Mouse (Mus musculus) activated CD4-positive, CD25-positive, alpha-beta regulatory T cell, adult 4 months (primary cell): Measurements from ENCODE around the gene Stk24. TPM values are rescaled to one million over a fixed set of nuclear protein-coding genes. Genes with fewer than 3 reads are reported as not detected.

Experiments used
- ATAC-seq: one replicate; pipeline ENCODE4 v1.8.0; 2017
- polyA plus RNA-seq, 2 experiments: library from polyadenylated mRNA; unstranded; fragments of 100-300 nt; shearing (Covaris generic); gene quantifications; one replicate each; pipeline ENCODE4 v1.2.1; 2017

Gene Stk24
- polyA plus RNA-seq, 2 experiments from 2014 or later = 50.8 to 62.0 TPM

GRCm38 (mm10) chr14:121310325-121311080 lies 69.3 kb downstream of the Stk24 start:
- ATAC-seq = peak; percentile 2

GRCm38 (mm10) chr14:121309909-121310308 lies 69.9 kb downstream of the Stk24 start:
- no peak for ATAC-seq

- ATAC-seq = no peak
Measured at GRCm38 (mm10) chr14:121305316-121306064, 74.3 kb downstream of the Stk24 start.

DNA sequence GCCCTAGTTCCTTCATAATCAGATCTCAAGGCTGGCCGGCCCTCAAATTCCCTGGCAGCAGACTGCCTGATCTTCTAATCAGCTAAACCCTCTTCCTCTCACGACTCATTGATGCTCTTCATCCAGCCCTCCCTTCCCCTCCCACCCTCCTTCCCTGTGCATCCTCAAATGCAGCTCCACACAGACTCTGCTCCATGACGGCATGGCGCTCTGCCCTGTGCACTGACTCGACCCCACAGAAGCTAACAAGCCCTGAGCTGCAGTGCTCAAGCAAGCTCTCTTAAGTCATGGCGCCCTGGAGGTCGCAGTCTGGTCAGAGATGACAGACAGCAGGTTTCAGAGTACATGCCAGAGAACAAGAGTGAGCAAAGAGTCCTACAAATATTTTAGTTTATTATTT lies 75.3 kb downstream of the Stk24 start:
- no peak for ATAC-seq

DNA sequence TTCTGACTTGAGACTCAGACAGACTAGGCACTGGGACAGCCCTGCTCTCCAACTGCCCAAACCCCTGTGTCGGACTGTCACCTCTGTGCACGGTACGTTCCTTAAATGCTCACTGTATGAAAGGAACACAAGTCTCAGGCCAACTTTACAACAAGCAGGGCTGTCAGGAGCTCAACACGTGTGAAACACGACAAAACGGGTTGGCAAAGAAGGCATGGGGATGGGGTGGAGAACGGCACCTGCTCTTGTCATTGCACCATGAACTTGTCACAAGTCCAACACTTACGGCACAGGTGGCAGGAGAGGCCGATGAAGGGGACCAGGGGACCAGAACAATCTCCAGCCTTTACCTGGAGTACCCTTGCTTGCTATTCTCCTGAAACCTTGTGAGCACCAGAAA lies 80.7 kb downstream of the Stk24 start:
- ATAC-seq = no peak

- ATAC-seq = no peak
Measured at GRCm38 (mm10) chr14:121298537-121298936, 81.3 kb downstream of the Stk24 start.

- no peak for ATAC-seq
Measured at GRCm38 (mm10) chr14:121297103-121297502, 82.7 kb downstream of the Stk24 start.

GRCm38 (mm10) chr14:121294484-121294883 lies 85.3 kb downstream of the Stk24 start:
- no peak for ATAC-seq

GRCm38 (mm10) chr14:121292391-121292790 lies 87.4 kb downstream of the Stk24 start:
- no peak for ATAC-seq

DNA sequence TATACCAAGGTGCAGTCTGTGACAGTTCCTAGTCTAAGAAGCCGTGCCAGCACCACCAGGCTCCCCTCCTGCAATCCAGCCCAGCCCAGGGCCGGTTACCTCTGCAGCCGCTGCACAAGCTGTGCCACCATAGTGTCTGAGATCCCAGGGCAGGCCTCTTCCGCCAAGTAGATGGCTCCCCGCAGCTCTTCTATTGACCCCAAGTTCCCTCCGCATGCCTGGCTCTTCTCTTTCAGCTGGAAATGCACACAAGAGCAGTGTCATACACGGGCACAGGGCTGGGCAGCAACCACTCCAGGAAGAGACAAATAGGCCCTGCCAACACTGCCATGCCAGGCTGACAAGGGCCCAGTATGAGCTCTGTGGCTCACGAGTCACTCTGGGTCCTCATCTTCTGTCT lies 87.9 kb downstream of the Stk24 start:
- no peak for ATAC-seq

DNA sequence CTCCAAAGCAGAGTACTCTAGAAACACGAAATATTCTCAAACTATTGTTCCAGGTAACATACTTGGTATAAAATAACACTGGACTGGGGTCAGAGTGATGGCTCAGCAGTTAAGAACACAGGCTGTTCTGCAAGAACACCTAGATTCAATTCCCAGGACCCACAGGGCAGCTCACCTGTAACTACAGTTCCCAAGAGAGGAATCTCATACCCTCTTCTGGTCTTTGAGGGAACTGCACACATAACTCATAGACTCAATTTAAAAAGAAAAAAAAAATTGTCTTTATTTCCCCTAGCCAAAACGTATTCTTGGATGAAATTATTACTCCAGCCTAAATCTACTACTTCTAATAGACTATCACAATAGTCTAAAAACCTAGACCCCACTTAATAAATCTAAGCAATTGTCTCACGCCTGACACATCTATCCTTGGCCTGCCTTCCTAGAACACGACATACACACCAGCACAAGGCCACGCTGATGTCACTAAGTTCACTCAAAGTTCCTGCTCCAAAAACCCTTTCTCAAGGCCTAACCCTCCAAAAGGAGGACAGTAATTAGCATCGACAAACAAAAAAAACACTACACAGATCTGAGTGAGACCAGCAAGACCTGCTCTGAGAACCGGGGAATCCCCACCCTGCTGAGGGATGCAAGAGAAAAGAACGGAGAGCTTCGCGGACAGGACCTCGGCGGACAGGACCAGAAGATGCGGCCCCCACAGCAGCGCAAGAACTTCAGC lies 94.3 kb downstream of the Stk24 start:
- ATAC-seq = no peak

GRCm38 (mm10) chr14:121281336-121281710 lies 98.5 kb downstream of the Stk24 start:
- no peak for ATAC-seq

DNA sequence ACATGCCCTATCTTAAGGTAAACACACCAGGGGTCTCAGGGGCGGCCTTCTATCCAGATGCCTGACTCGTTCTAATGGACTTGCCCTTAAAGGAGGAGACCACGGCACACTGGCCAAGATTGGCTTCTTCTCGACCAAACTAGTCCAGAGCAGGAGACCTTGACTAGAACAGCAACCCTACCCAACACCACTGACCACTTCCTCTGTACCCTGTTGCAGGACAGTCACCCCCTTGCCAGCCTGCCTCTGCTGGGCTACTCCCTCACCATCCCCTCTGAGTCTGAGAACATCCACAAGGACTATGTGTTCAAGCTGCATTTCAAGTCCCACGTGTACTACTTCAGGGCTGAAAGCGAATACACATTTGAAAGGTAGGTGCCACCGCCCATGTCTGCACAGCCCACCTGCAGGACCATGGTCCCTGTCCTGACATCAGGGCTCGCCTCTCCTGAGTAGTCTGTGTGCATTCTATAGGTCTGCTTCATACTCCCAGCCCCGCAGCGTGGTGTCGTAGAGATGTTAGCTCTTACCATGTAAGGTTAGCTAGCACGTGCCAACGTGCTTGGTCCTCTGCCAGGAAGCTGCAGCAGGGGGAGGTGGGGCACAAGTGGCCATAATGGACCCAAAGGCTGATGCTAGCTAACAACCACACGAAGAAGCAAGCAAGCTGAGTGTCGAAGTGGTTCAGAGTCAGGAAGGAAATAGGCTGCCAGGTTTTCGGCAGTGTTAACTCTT lies 99.0 kb downstream of the Stk24 start:
- no peak for ATAC-seq

GRCm38 (mm10) chr14:121279106-121279505 lies 100.7 kb downstream of the Stk24 start:
- peak; percentile 60 for ATAC-seq

DNA sequence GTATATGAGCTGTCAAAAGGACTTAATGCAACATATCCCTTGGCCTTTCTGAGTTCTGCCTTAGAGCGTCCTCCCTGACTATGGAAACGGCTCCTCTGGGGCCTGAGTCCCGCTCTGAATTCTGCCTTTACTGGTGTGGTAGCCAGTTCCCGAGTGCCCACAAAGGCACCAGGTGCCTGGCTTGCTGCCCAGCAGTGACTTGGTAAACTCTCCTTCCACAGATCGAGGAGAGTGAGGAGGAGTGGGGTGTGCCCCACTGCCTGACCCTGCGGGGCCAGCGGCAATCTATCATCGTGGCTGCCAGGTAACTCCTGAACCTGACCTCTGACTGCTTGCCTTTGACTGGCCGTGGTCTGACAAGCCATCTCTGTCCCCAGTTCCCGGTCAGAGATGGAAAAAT lies 103.8 kb downstream of the Stk24 start:
- ATAC-seq = no peak

DNA sequence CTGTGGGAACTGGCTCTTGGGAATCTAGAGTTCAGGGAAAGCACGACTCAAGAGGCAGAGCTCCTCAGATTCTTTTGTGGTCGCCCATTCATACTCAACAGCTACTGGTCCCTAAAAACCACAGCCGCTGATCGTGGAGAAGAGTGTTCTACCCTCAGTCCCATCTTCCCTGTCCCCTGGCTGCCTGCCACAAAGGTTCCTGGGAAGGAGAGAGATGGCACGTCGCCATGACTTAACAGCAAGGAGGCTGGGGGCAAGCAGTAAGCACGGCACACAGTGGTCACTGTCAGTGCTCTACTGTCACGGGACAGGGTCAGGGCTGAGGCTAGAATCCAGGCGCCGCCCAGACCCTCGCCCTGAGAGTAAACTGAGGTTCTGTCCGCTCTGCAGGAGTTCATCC lies 104.8 kb downstream of the Stk24 start:
- ATAC-seq = no peak

- ATAC-seq = no peak
Measured at GRCm38 (mm10) chr14:121270490-121270889, 109.3 kb downstream of the Stk24 start.

GRCm38 (mm10) chr14:121267801-121268200 lies 112.0 kb downstream of the Stk24 start:
- no peak for ATAC-seq

DNA sequence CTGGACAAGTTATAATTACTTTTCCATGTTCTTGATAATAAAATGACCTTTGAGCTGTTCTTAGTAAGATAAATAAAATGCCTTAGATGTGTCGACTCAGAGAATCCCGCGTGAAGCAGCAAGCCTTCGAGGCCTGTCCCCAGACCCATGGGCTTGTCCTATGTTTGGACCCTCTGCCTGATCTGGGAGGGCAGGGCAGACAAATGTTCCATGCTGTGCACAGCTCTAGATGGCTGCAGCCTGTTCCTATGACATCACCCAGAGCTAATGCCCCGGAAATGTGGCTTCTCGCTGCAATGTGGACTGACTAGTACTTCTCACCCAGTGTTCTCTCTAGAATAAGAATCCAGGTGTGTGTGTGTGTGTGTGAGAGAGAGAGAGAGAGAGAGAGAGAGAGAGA lies 115.4 kb downstream of the Stk24 start:
- ATAC-seq = no peak

GRCm38 (mm10) chr14:121263912-121264311 lies 115.9 kb downstream of the Stk24 start:
- ATAC-seq = no peak

DNA sequence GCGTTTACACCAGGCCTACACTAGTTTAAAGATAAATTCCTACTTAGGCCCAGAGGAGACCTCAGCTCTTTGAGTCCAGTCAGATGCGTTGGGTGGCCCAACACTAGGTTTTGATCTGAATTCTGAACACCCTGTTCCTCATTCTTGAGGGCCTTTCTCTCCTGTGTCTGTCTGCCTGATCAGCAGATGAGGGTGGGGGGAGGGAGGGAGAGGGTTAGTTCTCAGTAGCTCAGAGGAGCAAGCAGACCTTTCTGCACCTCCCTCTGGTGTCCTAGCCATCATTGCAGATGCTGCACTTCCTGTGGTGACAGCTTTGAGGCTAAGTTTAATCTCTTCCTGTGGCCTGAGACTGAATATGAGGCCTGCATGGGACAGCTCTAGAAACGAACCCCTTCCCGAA lies 117.2 kb downstream of the Stk24 start:
- ATAC-seq = no peak

GRCm38 (mm10) chr14:121261229-121261879 lies 118.5 kb downstream of the Stk24 start:
- ATAC-seq = peak; percentile 74
